ENCODE assay signal across 8 mouse cellular contexts in the genomic region with DNA sequence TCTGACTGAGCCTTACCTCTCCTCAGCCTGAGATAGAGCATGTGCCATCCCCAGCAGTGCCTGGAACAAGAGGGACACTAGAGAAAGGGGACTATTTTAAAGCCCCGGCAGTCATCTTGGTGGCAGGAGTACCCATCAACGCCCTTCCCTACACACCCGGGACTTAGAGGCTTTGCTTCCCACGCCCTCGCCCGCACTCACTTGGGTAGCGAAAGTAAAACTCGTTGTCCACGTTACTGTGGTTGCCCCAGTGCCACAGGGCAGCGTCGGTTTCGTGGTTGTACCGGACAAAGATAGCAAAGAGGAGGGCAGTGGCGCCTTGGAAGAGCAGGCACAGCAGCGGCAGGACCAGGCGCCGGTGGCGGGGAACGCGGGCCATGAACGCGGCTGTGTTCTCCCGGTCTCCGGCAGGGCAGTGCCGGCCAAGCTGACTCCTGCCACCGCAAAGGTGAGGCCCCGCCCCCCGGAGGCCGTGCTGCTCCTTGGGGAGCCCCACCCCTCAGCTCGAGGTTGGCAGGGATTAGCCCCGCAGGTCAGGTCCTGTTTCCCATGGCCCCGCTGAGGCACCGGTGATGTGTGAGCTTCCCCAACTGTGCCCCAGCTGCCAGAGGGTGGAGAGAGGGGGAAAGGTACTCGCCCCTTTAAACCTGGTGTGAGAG. TPM values are rescaled to one million over a fixed set of nuclear protein-coding genes. Genes with fewer than 3 reads are reported as not detected.
DNase-seq lines count a peak whose midpoint lies in the region; ATAC-seq lines count a peak whose summit lies in the region.

A gene (minus strand): TSS at position 442 of the 659 bp plus-strand sequence.

- peaks cover 28% of the 10 kb centered on the region for H3K4me1 ChIP-seq in limb, embryonic 10.5 days

- no peaks in the 10 kb centered on the region for H3K36me3 ChIP-seq in limb, embryonic 10.5 days

- H3K27ac ChIP-seq in limb, embryonic 10.5 days, result peak within 1 kb of the TSS; percentile 16; the same call in 1 of the 2 replicates

- peak within 1 kb of the TSS; percentile 49 for H3K4me3 ChIP-seq in limb, embryonic 10.5 days

- H3K9me3 ChIP-seq in limb, embryonic 10.5 days (replicated peaks), result no peaks in the 10 kb centered on the region

- WGBS in limb, embryonic 10.5 days, result 4% methylated on average over 34 of the region's 34 CpGs

- H3K27me3 ChIP-seq in limb, embryonic 10.5 days (ENCODE audit: low read depth, poor library complexity, severe bottlenecking), result peaks cover 54% of the 10 kb centered on the region

- peak; percentile 65 for ATAC-seq in megakaryocyte-erythroid progenitor cell, adult 5-6 weeks (replicated peaks; ENCODE audit: low FRiP score, low TSS enrichment, poor library complexity, severe bottlenecking)

- DNase-seq in thymus, postnatal 14 days, result peak; percentile 10
- DNase-seq in thymus, postnatal 25 days, result no peak
- peak; percentile 47 to 68 for DNase-seq in cerebellum, postnatal 36 days
- peak; percentile 44 for DNase-seq in heart, postnatal 4 days
- DNase-seq in limb, embryonic 10.5 days (ENCODE audit: low spot score), result peak; percentile 63
- DNase-seq in c-Kit-positive CD71-positive TER-119-positive erythroid progenitor cells, embryonic 14.5 days (ENCODE audit: low spot score), result no peak
- no peak for DNase-seq in frontal cortex, postnatal 10 days (ENCODE audit: low spot score in 2 of 2)

RNA-seq across cellular contexts. Expression of the gene that starts here (rescaled TPM):
- not detected for total RNA-seq in heart, postnatal 4 days (2021)
- 0.18 and 0.34 TPM in 2 replicates for polyA plus RNA-seq in limb, embryonic 10.5 days (2016; fragmentation: Nextera tagmentation; extraction: Ambion mirVana)
- total RNA-seq in megakaryocyte-erythroid progenitor cell, adult 5-6 weeks (2014; fragmentation: Nextera tagmentation), result not detected in 2 replicates
- total RNA-seq in megakaryocyte-erythroid progenitor cell, adult 5-6 weeks (2017), result not detected in 2 replicates

Comparison
In these comparisons a context has a peak if more than half of its experiments do, and no peak if none do; other contexts are left out.
1. DNase-seq: peak in thymus, postnatal 14 days (single experiment) and cerebellum, postnatal 36 days (2 of 2); none in thymus, postnatal 25 days (single experiment), c-Kit-positive CD71-positive TER-119-positive erythroid progenitor cells, embryonic 14.5 days (single experiment) and frontal cortex, postnatal 10 days (0 of 2).
2. Peak in DNase-seq in heart, postnatal 4 days; RNA of the gene not detected or under 1 TPM.
3. Peak in DNase-seq, H3K4me3 ChIP-seq and H3K27ac ChIP-seq in limb, embryonic 10.5 days; RNA of the gene not detected or under 1 TPM.
4. Peak in ATAC-seq in megakaryocyte-erythroid progenitor cell, adult 5-6 weeks; RNA of the gene not detected or under 1 TPM.